Mouse (Mus musculus) left cerebral cortex, postnatal 25 days (tissue): Measurements from ENCODE around the gene Atp2c1. TPM values are rescaled to one million over a fixed set of nuclear protein-coding genes. Genes with fewer than 3 reads are reported as not detected.

Experiments used
- DNase-seq, 2 experiments: peaks; one replicate each; pipeline ENCODE4 v3.0.0; 2022; ENCODE audit warnings: low spot score in 2 of 2, mixed read lengths in 1 of 2
- intact Hi-C: fragments of 180-260 bp; cut with DNase I; formaldehyde crosslinking; loops from one replicate; pipeline ENCODE4 v1.15.1; 2025
- total RNA-seq, 2 experiments: library from RNA; stranded (reverse); gene quantifications; 2 replicates each; pipeline ENCODE4 v1.2.3; 2021

Atp2c1 gene
- total RNA-seq, 2 experiments from 2014 or later, result 210 to 223 TPM

GRCm38 (mm10) chr9:105494553-105495315 lies 32.4 kb downstream of the Atp2c1 start:
- intact Hi-C loops, result loop anchor here (1.0 to 10.0 kb wide), 7 partner anchors 18 to 620 kb away; no protein-coding TSS in a partner anchor
- peak; percentile 97 to 98 for DNase-seq

- peak; percentile 45 to 91 for DNase-seq
- intact Hi-C loops, result loop anchor here (2.0 to 10.0 kb wide), 3 partner anchors 200 to 622 kb away; no protein-coding TSS in a partner anchor
Measured at GRCm38 (mm10) chr9:105492744-105493143, 34.4 kb downstream of the Atp2c1 start.

- intact Hi-C loops, result no loop called here
- no peak for DNase-seq
Measured at GRCm38 (mm10) chr9:105488363-105488762, 38.8 kb downstream of the Atp2c1 start.

- intact Hi-C loops, result no loop called here
- peak in 1 of 2 experiments; percentile 21 for DNase-seq
Measured at GRCm38 (mm10) chr9:105484338-105485084, 42.6 kb downstream of the Atp2c1 start.

GRCm38 (mm10) chr9:105483880-105484279 lies 43.2 kb downstream of the Atp2c1 start:
- DNase-seq, result peak in 1 of 2 experiments; percentile 81
- intact Hi-C loops, result no loop called here

- intact Hi-C loops, result no loop called here
- DNase-seq, result no peak
Measured at GRCm38 (mm10) chr9:105482715-105483510, 44.2 kb downstream of the Atp2c1 start.

GRCm38 (mm10) chr9:105482070-105482469 lies 45.0 kb downstream of the Atp2c1 start:
- intact Hi-C loops, result no loop called here
- peak in 1 of 2 experiments; percentile 34 for DNase-seq

- peak in 1 of 2 experiments; percentile 82 for DNase-seq
- intact Hi-C loops, result loop anchor here (2.0 kb wide), 1 partner anchor 19 kb away; no protein-coding TSS in a partner anchor
Measured at GRCm38 (mm10) chr9:105476134-105476533, 51.0 kb downstream of the Atp2c1 start.

- intact Hi-C loops, result no loop called here
- no peak for DNase-seq
Measured at GRCm38 (mm10) chr9:105474910-105475309, 52.2 kb downstream of the Atp2c1 start.

- no peak for DNase-seq
- intact Hi-C loops, result no loop called here
Measured at GRCm38 (mm10) chr9:105467787-105468186, 59.3 kb downstream of the Atp2c1 start.

- intact Hi-C loops, result no loop called here
- DNase-seq, result peak in 1 of 2 experiments; percentile 41
Measured at GRCm38 (mm10) chr9:105461496-105461895, 65.6 kb downstream of the Atp2c1 start.

GRCm38 (mm10) chr9:105459032-105459431 lies 68.1 kb downstream of the Atp2c1 start:
- intact Hi-C loops, result no loop called here
- DNase-seq, result no peak

GRCm38 (mm10) chr9:105408549-105408948 lies 118.6 kb downstream of the Atp2c1 start:
- intact Hi-C loops, result loop anchor here (10.0 kb wide), 2 partner anchors 626 to 716 kb away; no protein-coding TSS in a partner anchor
- DNase-seq, result no peak

- DNase-seq, result peak; percentile 91 to 94
- intact Hi-C loops, result loop anchor here (10.0 kb wide), 1 partner anchor 220 kb away; no protein-coding TSS in a partner anchor
Measured at GRCm38 (mm10) chr9:105395218-105395627, 131.9 kb downstream of the Atp2c1 start, which contains the start of the genes Aste1 and Nek11. Gene Aste1, plus strand, starts transcription at chr9:105395392. Gene Nek11, minus strand, starts transcription at chr9:105395524.

GRCm38 (mm10) chr9:105394720-105395119 lies 132.4 kb downstream of the Atp2c1 start:
- intact Hi-C loops, result loop anchor here (10.0 kb wide), 1 partner anchor 220 kb away; no protein-coding TSS in a partner anchor
- no peak for DNase-seq

GRCm38 (mm10) chr9:105390616-105391015 lies 136.5 kb downstream of the Atp2c1 start:
- no peak for DNase-seq
- intact Hi-C loops, result loop anchor here (1.0 to 10.0 kb wide), 2 partner anchors 224 to 981 kb away; no protein-coding TSS in a partner anchor

- peak; percentile 64 to 81 for DNase-seq
- intact Hi-C loops, result loop anchor here (5.0 to 10.0 kb wide), 3 partner anchors 314 to 1114 kb away; no protein-coding TSS in a partner anchor
Measured at GRCm38 (mm10) chr9:105389289-105389688, 137.8 kb downstream of the Atp2c1 start.

- intact Hi-C loops, result loop anchor here (2.0 to 10.0 kb wide), 4 partner anchors 313 to 1113 kb away; no protein-coding TSS in a partner anchor
Measured at GRCm38 (mm10) chr9:105387403-105387802, 139.7 kb downstream of the Atp2c1 start.

More at GRCm38 (mm10) chr9:105387403-105387802, 139.7 kb downstream of the Atp2c1 start:
- no peak for DNase-seq
